Mouse (Mus musculus) layer of hippocampus, adult 6 months (tissue): Measurements from ENCODE around the gene Pifo. TPM values are rescaled to one million over a fixed set of nuclear protein-coding genes. Genes with fewer than 3 reads are reported as not detected.

Experiments
- long read RNA-seq, 2 experiments: library from polyadenylated mRNA; unstranded; transcript quantifications; one replicate each; pipeline ENCODE4 v2.0.0; 2019 to 2020
- polyA plus RNA-seq: library from polyadenylated mRNA; unstranded; fragments of <200 nt; fragmentation: Nextera tagmentation; gene quantifications from 2 replicates; pipeline ENCODE4 v1.2.3, GENCODE M21; 2021

Gene Pifo
- polyA plus RNA-seq: 3.3 and 10.9 TPM in 2 replicates
- long read RNA-seq, experiment 1, partial matches to known transcripts: 0 of 2 reads
- long read RNA-seq, experiment 1, other reads (novel, unspliced or antisense): 0 of 2 reads
- long read RNA-seq, experiment 2, partial matches to known transcripts: 0 of 2 reads
- long read RNA-seq, experiment 2, other reads (novel, unspliced or antisense): 0 of 2 reads

GRCm38 (mm10) chr3:106014546-106014945, at the start of gene Pifo:
Gene Pifo, minus strand, starts transcription at chr3:106014646.

DNA sequence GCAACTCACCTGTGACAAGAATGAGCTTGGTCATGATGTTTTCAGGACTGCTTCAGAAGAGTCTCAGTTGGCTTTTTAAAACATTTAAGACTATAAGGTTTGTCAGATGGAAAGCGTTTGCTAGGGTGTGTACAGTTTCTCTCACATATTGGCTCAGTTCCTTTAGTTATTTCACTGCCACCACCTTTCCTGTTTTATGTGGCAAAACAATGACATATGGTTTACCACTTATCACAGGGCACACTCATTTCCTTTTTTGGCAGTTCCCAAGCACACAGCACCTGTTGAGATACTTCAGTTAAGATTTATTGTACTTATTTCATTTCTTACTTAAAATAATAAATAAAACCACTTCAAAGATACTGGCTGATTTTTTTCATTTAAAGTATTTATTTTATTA, 18.3 kb upstream of the Pifo start, which contains the start of gene Chil5:
TSS of gene Chil5 (minus strand) at position 34 of the 400 bp plus-strand sequence.

GRCm38 (mm10) chr3:105973411-105973810, 41.0 kb downstream of the Pifo start, which contains the start of gene Ovgp1:
Gene Ovgp1, plus strand, starts transcription at chr3:105973711.

DNA sequence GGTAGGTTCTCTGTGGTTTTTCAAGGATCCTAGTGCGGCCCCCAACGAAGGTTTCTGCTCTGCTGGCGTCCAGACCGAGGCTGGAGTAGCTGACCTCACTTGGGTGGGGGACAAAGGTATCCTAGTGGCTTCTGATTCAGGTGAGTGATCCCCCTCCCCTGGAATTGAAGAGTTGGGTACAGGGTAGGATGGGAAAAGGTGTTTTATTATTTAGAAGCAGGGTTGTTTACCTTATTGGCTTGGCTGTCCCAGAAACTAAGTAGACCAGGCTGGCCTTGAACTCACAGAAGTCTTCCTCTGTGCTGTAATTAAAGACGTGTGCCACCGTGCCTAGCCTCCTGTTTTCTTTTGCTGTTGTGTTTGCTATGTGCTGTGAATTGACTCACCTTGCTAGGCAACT, 54.4 kb downstream of the Pifo start, which contains the start of gene Atp5f1:
TSS of gene Atp5f1 (minus strand) at position 101 of the 400 bp plus-strand sequence.

DNA sequence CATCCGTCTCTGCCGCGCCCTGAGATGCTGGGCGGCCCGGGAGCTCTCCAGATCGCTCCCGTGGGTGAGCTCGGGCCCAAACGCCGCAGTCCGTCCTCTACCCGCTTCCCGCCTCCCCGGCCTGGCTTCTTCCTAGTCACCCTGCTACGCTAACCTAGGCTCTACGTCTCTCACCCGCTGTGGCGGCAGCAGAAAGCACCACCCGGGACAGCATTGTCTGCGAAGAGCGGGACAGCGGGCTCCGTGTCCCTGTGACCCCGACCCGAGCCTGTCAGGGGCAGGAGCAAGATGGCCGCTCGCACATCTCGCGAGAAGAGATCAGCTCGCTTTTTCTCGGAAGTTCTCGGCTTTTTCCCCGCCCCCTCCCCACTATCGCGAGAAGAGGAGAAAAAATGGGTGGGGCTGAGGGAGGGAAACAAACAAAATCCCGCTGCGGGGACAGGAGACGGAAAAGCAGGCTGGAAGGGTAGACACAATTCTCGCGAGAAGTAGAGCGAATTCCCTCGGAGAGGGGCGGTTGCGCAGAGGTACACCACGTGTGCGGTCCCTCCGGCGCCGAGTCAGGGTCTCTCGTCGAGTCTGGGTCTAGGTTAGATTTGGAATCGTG, 55.4 kb downstream of the Pifo start, which contains the start of gene Wdr77:
TSS of gene Wdr77 (plus strand) at position 396 of the 607 bp plus-strand sequence.

Other genes starting within 250 kb of the Pifo start
- 38.7 and 40.4 TPM in 2 replicates for gene Rap1a, start 213.3 kb downstream of the Pifo start, polyA plus RNA-seq
- gene Adora3, start 143.8 kb downstream of the Pifo start, polyA plus RNA-seq: 0.21 and 0.35 TPM in 2 replicates
- 0.59 and 0.72 TPM in 2 replicates for gene Tmigd3, start 143.7 kb downstream of the Pifo start, polyA plus RNA-seq
- 0.59 TPM in 2 replicates for gene I830077J02Rik, start 82.0 kb downstream of the Pifo start, polyA plus RNA-seq
- gene Wdr77, start 55.3 kb downstream of the Pifo start, polyA plus RNA-seq: 31.0 and 35.2 TPM in 2 replicates
- gene Atp5f1, start 54.5 kb downstream of the Pifo start, polyA plus RNA-seq: 550 and 572 TPM in 2 replicates
- not detected in 2 replicates for gene Ovgp1, start 40.9 kb downstream of the Pifo start, polyA plus RNA-seq
- gene Chil5, start 18.2 kb upstream of the Pifo start, polyA plus RNA-seq: 0.33 TPM in 1 of 2 replicates, not detected in the other
- 0.99 and 1.7 TPM in 2 replicates for gene Chia1, start 98.6 kb upstream of the Pifo start, polyA plus RNA-seq
- gene Chil3, start 152.9 kb upstream of the Pifo start, polyA plus RNA-seq: not detected in 2 replicates
- gene Chil4, start 204.9 kb upstream of the Pifo start, polyA plus RNA-seq: not detected in 2 replicates